Mouse (Mus musculus) right cerebral cortex, postnatal 36 days (tissue): Measurements from ENCODE around the gene Herc2.

Experiments
- DNase-seq, 2 experiments: peaks; one replicate each; pipeline ENCODE4 v3.0.0; 2022; ENCODE audit warnings: low spot score in 2 of 2, mixed read lengths in 1 of 2

Gene Herc2

GRCm38 (mm10) chr7:56201483-56202218 is 151.7 kb downstream of the Herc2 start:
- no peak for DNase-seq

- no peak for DNase-seq
Observed at GRCm38 (mm10) chr7:56202843-56203242, 152.8 kb downstream of the Herc2 start.

DNA sequence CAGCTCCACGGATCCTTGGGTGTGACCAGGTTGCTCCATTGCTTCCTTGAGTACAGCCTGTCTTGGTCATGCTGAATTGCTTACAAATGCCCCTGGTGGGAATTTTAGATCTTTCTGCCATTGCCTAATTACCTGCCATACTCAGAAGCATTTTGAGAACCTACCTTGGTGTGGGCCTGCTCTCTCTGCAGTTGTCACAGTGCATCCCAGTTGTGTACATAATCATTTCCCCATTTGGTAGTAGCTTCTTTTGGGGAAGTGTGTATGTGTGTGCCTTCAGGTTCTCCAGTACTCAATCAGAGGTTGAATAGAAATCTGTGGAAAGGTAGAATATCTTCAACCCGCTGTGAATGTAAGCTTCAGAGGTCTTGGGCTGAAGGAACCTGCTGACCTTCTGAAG is 153.3 kb downstream of the Herc2 start:
- no peak for DNase-seq

GRCm38 (mm10) chr7:56204877-56205276 is 154.9 kb downstream of the Herc2 start:
- no peak for DNase-seq

- no peak for DNase-seq
Observed at GRCm38 (mm10) chr7:56220811-56221210, 170.8 kb downstream of the Herc2 start.

GRCm38 (mm10) chr7:56235794-56236423 is 185.9 kb downstream of the Herc2 start:
- no peak for DNase-seq

- DNase-seq: no peak
Observed at GRCm38 (mm10) chr7:56236617-56237016, 186.6 kb downstream of the Herc2 start.

- no peak for DNase-seq
Observed at GRCm38 (mm10) chr7:56239543-56239942, 189.5 kb downstream of the Herc2 start, which contains the start of gene Oca2. TSS of gene Oca2 (plus strand) at chr7:56239760.

GRCm38 (mm10) chr7:56254568-56254967 is 204.6 kb downstream of the Herc2 start:
- DNase-seq: no peak

GRCm38 (mm10) chr7:56257875-56258441 is 208.0 kb downstream of the Herc2 start:
- no peak for DNase-seq

- DNase-seq: no peak
Observed at GRCm38 (mm10) chr7:56277506-56277905, 227.5 kb downstream of the Herc2 start.
